Mouse (Mus musculus) frontal cortex, postnatal 25 days (tissue): ENCODE data around the gene Fis1.

Experiments used
- DNase-seq, 2 experiments: peaks; one replicate each; pipeline ENCODE4 v3.0.0; 2022; ENCODE audit warnings: low spot score in 2 of 2

The Fis1 gene

GRCm38 (mm10) chr5:136967592-136967991, 14.5 kb downstream of the Fis1 start:
- DNase-seq: no peak

GRCm38 (mm10) chr5:136970703-136971102, 17.6 kb downstream of the Fis1 start:
- DNase-seq: peak in 1 of 2 experiments; percentile 26

GRCm38 (mm10) chr5:136973670-136974069, 20.6 kb downstream of the Fis1 start:
- DNase-seq: no peak

GRCm38 (mm10) chr5:136977769-136978168, 24.7 kb downstream of the Fis1 start:
- DNase-seq: no peak

- DNase-seq: no peak
Measured at GRCm38 (mm10) chr5:136979762-136980161, 26.7 kb downstream of the Fis1 start.

GRCm38 (mm10) chr5:136980974-136981373, 27.9 kb downstream of the Fis1 start:
- no peak for DNase-seq

- no peak for DNase-seq
Measured at GRCm38 (mm10) chr5:136982338-136982930, 29.4 kb downstream of the Fis1 start.

GRCm38 (mm10) chr5:136984828-136985227, 31.8 kb downstream of the Fis1 start:
- DNase-seq: no peak

GRCm38 (mm10) chr5:136986695-136987137, 33.6 kb downstream of the Fis1 start, which contains the start of gene Plod3:
Gene Plod3, plus strand, starts transcription at chr5:136987019.
- peak; percentile 84 to 90 for DNase-seq

- DNase-seq: peak; percentile 71 to 74
Measured at GRCm38 (mm10) chr5:136987138-136987933, 34.3 kb downstream of the Fis1 start.

- no peak for DNase-seq
Measured at GRCm38 (mm10) chr5:136987934-136988271, 34.8 kb downstream of the Fis1 start, which contains the start of gene Znhit1. Gene Znhit1, minus strand, starts transcription at chr5:136988021.

- DNase-seq: no peak
Measured at GRCm38 (mm10) chr5:136988420-136988819, 35.3 kb downstream of the Fis1 start.

GRCm38 (mm10) chr5:136989801-136990200, 36.7 kb downstream of the Fis1 start:
- DNase-seq: no peak

GRCm38 (mm10) chr5:136999449-136999848, 46.4 kb downstream of the Fis1 start:
- no peak for DNase-seq

GRCm38 (mm10) chr5:137000612-137001011, 47.5 kb downstream of the Fis1 start:
- DNase-seq: no peak

GRCm38 (mm10) chr5:137007276-137007675, 54.2 kb downstream of the Fis1 start:
- no peak for DNase-seq

GRCm38 (mm10) chr5:137009988-137010387, 56.9 kb downstream of the Fis1 start:
- DNase-seq: peak in 1 of 2 experiments; percentile 38

GRCm38 (mm10) chr5:137012401-137012950, 59.4 kb downstream of the Fis1 start:
- no peak for DNase-seq
